Mouse (Mus musculus) intestine, postnatal 0 days (tissue): ENCODE data around the gene Fhod1. TPM values are rescaled to one million over a fixed set of nuclear protein-coding genes. Genes with fewer than 3 reads are reported as not detected.

Experiments
- ATAC-seq: fragments of 200-750 bp; cut with Nextera tagmentation; 2 replicates; pipeline ENCODE4 v1.8.0; 2017; ENCODE audit warnings: mild to moderate bottlenecking, moderate TSS enrichment, moderate library complexity
- H3K27ac ChIP-seq: fragments of 300-500 bp; sonication (generic); 2 replicates; pipeline ENCODE4 v1.5.1; 2014; ENCODE audit warnings: mild to moderate bottlenecking, low read depth, low read length, moderate library complexity
- H3K27me3 ChIP-seq: fragments of 300-500 bp; sonication (generic); replicated peaks from 2 replicates; pipeline ENCODE4 v1.6.1; 2014; ENCODE audit warnings: low read length, mixed read lengths; ENCODE audit not compliant: control insufficient read depth, insufficient read depth
- H3K36me3 ChIP-seq: fragments of 300-500 bp; sonication (generic); 2 replicates; pipeline ENCODE4 v1.6.1; 2014; ENCODE audit warnings: mild to moderate bottlenecking, moderate library complexity; ENCODE audit not compliant: control insufficient read depth, insufficient read depth
- H3K4me1 ChIP-seq: fragments of 300-500 bp; sonication (generic); replicated peaks from 2 replicates; pipeline ENCODE4 v1.6.1; 2014; ENCODE audit warnings: antibody characterized with exemption, low read length, mixed read lengths; ENCODE audit not compliant: control insufficient read depth, insufficient read depth
- H3K4me2 ChIP-seq: fragments of 300-500 bp; sonication (generic); replicated peaks from 2 replicates; pipeline ENCODE4 v1.6.1; 2014; ENCODE audit warnings: low read depth, mild to moderate bottlenecking, moderate library complexity
- H3K4me3 ChIP-seq: fragments of 300-500 bp; sonication (generic); 2 replicates; pipeline ENCODE4 v1.5.1; 2014; ENCODE audit warnings: low read depth, low read length
- H3K9ac ChIP-seq: fragments of 300-500 bp; sonication (generic); 2 replicates; pipeline ENCODE4 v1.6.1; 2014; ENCODE audit warnings: mild to moderate bottlenecking, low read depth, low read length
- H3K9me3 ChIP-seq: fragments of 300-500 bp; sonication (generic); 2 replicates; pipeline ENCODE4 v1.6.1; 2016; ENCODE audit warnings: mixed run types; ENCODE audit not compliant: control insufficient read depth
- CTCF ChIP-seq: sonication (generic); IDR thresholded peaks from 2 replicates; pipeline ENCODE4 v1.5.1; 2016; ENCODE audit warnings: low read depth, mild to moderate bottlenecking, control low read depth, antibody characterized with exemption, moderate library complexity
- WGBS: fragments of 180-500 bp; shearing (Covaris S2); extraction: QIAGEN DNeasy Blood & Tissue Kit; methylation state at CpG from one replicate; pipeline ENCODE4 v1.1.7; 2014; 5-methylcytosine and 5-hydroxymethylcytosine counted together
- polyA plus RNA-seq: library from polyadenylated mRNA; unstranded; fragments of >200 nt; fragmentation: Nextera tagmentation; extraction: Ambion mirVana; gene quantifications from 2 replicates; pipeline ENCODE4 v1.2.1, GENCODE M21; 2015

Fhod1 gene
- polyA plus RNA-seq, 1 experiment from 2014 or later, result 1.3 TPM

DNA sequence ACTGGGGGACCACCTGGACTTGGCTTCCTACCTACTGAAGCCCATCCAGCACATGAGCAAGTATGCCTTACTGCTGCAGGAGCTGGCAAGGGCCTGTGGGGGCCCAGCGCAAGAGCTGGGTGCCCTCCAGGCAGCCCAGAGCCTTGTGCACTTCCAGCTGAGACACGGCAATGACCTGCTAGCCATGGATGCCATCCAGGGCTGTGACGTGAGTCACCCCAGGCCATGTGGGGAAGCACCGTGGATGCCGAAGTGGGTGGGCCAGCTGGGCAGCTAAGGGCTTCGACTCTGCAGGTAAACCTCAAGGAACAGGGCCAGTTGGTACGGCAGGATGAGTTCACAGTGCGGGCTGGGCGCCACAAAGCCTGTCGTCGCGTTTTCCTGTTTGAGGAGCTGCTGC lies 32.6 kb upstream of the Fhod1 start:
- no peaks in the 10 kb centered on the region for H3K9me3 ChIP-seq
- 83% methylated on average over 12 of the region's 12 CpGs for WGBS
- no peak for ATAC-seq
- no peak overlapping the region for H3K4me2 ChIP-seq
- no peaks in the 10 kb centered on the region for H3K4me1 ChIP-seq
- H3K27ac ChIP-seq, result no peak overlapping the region
- H3K4me3 ChIP-seq, result no peak overlapping the region
- H3K27me3 ChIP-seq, result no peaks in the 10 kb centered on the region
- no peak for TF ChIP-seq CTCF
- H3K9ac ChIP-seq, result no peak overlapping the region
- H3K36me3 ChIP-seq, result no peaks in the 10 kb centered on the region

DNA sequence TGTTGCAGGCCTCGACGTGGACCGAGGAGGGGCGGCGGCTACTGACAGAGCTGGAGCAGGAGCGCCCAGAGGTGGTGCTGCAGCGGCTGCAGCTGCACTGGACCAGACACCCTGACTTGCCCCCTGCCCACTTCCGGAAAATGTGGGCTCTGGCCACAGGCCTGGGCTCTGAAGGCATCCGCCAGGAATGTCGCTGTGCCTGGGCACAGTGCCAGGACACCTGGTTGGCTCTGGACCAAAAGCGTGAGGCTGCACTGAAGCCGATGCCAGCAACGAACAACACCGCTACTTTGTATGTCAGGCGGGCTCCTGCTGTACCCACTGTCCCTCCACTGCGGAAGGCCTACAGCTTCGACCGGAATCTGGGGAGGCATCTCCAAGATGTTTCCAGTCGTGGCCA lies 30.9 kb upstream of the Fhod1 start:
- ATAC-seq, result no peak
- Histone ChIP-seq H3K9me3 (no peaks in the 10 kb centered on the region), H3K9ac (no peak overlapping the region), H3K4me1 (no peaks in the 10 kb centered on the region), H3K27me3 (no peaks in the 10 kb centered on the region), H3K36me3 (no peaks in the 10 kb centered on the region), H3K4me3 (no peak overlapping the region), H3K27ac (no peak overlapping the region), H3K4me2 (no peak overlapping the region)
- 50% methylated on average over 19 of the region's 19 CpGs for WGBS
- TF ChIP-seq CTCF, result no peak

DNA sequence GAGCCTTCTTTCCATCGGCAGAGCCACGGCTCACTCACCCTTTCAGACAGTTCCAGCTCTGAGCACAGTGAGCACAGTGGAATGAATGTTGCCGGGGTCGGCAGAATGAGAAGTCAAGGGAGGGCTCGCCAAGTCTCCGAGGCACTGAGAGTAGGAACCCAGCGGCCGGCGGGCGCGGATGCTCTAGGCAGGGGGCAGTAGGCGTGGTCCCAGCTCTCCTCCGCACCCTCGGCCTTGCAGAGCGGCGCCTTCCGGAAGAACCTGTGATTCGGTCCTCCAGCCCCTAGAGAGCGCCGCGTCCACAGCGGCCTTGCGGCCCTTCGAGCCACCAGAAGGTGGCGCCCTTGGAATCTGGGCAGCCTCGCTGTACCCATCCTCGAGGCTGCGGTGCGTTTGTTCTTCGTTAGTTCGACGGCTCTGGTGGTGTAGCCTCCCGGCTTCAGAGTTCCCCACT lies 26.8 kb upstream of the Fhod1 start:
- no peak overlapping the region for H3K27ac ChIP-seq
- H3K4me1 ChIP-seq, result no peaks in the 10 kb centered on the region
- H3K9ac ChIP-seq, result no peak overlapping the region
- ATAC-seq, result 0 out of 2 replicates have a peak, but pooled peaks have one; percentile 23
- no peak overlapping the region for H3K4me3 ChIP-seq
- no peaks in the 10 kb centered on the region for H3K9me3 ChIP-seq
- H3K27me3 ChIP-seq, result no peaks in the 10 kb centered on the region
- TF ChIP-seq CTCF, result peak; percentile 81
- peak overlapping the region; percentile 52 for H3K4me2 ChIP-seq
- 38% methylated on average over 33 of the region's 33 CpGs for WGBS
- no peaks in the 10 kb centered on the region for H3K36me3 ChIP-seq

DNA sequence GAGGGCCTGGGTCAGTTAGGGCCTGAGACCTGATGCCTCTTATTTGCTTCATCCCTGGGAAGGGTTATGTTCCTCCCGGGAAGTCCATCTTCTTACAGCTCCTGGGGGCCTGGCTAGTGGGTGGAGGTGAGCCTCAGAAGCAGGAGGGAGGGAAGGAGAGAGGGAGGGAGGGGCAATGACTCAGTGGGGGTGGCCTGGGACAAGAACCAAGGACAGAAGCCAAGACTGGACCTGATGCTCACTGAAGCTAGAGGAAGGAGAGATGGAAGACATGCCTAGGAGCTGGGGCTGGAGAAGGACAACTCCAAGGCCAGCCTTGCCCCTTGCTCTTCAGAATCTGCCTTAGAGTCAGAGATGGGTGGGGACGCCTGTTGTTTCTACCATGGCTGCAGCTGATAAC lies 25.3 kb upstream of the Fhod1 start, which contains the start of gene Plekhg4:
Gene Plekhg4 (plus strand): TSS at position 243 of the 400 bp plus-strand sequence.
- no peaks in the 10 kb centered on the region for H3K36me3 ChIP-seq
- H3K4me3 ChIP-seq, result no peak within 1 kb of the TSS
- 53% methylated on average over 2 of the region's 2 CpGs for WGBS
- ATAC-seq, result no peak
- no peaks in the 10 kb centered on the region for H3K9me3 ChIP-seq
- no peaks in the 10 kb centered on the region for H3K27me3 ChIP-seq
- no peak for TF ChIP-seq CTCF
- no peak within 1 kb of the TSS for H3K9ac ChIP-seq
- H3K4me2 ChIP-seq, result peak within 1 kb of the TSS; percentile 52; the same call in 1 of the 2 replicates
- H3K4me1 ChIP-seq, result no peaks in the 10 kb centered on the region
- no peak within 1 kb of the TSS for H3K27ac ChIP-seq

DNA sequence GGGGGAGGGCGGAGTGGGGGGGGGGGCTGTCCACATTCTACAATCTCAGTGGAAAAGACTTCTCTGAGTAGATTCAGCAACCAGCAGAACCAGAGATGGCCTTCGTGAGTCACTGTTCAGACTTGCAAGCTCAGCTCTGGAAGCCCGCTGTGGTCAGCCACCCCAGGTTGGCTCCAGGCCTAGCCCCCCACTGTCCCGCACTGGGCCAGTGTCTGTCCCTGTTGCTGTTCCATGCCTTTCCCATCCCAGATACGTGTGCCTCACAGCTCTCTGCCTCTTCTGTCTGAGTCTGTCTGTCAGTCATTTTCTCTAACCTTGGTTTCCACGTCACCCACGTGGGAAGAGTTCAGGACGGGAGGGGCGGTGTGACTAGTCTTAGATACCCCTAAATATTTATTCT lies 24.7 kb upstream of the Fhod1 start:
- ATAC-seq, result no peak
- no peak overlapping the region for H3K4me3 ChIP-seq
- H3K27ac ChIP-seq, result no peak overlapping the region
- WGBS, result 83% methylated on average over 9 of the region's 9 CpGs
- TF ChIP-seq CTCF, result no peak
- H3K27me3 ChIP-seq, result no peaks in the 10 kb centered on the region
- no peaks in the 10 kb centered on the region for H3K4me1 ChIP-seq
- H3K36me3 ChIP-seq, result no peaks in the 10 kb centered on the region
- H3K4me2 ChIP-seq, result no peak overlapping the region
- no peak overlapping the region for H3K9ac ChIP-seq
- no peaks in the 10 kb centered on the region for H3K9me3 ChIP-seq

DNA sequence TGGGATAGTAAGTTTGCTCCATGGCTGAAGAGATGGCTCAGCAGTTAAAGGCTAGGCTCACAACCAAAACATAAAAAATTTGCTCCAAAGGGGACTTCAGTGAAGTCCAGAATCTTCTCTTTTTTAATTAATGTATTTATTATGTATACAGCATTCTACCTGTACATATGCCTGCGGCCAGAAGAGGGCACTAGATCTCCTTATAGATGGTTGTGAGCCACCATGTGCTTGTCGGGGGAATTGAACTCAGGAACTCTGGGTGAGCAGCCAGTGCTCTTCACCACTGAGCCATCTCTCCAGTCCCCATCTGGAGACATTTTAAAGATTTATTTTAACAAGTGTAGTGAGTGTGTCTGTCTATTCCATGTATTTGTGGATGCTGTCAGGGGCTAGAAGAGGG lies 19.4 kb upstream of the Fhod1 start:
- WGBS, result 80% methylated on average over 2 of the region's 2 CpGs
- H3K4me1 ChIP-seq, result no peaks in the 10 kb centered on the region; the same call in 1 of the 2 replicates
- no peak for ATAC-seq
- H3K4me2 ChIP-seq, result no peak overlapping the region
- H3K4me3 ChIP-seq, result no peak overlapping the region
- no peaks in the 10 kb centered on the region for H3K9me3 ChIP-seq
- no peaks in the 10 kb centered on the region for H3K27me3 ChIP-seq
- TF ChIP-seq CTCF, result peak; percentile 64
- no peak overlapping the region for H3K27ac ChIP-seq
- H3K36me3 ChIP-seq, result no peaks in the 10 kb centered on the region
- no peak overlapping the region for H3K9ac ChIP-seq
